Mouse (Mus musculus) embryonic facial prominence, embryonic 10.5 days (tissue): ENCODE measurements around the gene Smurf1. TPM values are rescaled to one million over a fixed set of nuclear protein-coding genes. Genes with fewer than 3 reads are reported as not detected.

Experiments
- DNase-seq: peaks from one replicate; pipeline ENCODE4 v3.0.0-alpha.2; 2017; ENCODE audit warnings: low spot score
- H3K27ac ChIP-seq: fragments of 300-500 bp; sonication (generic); replicated peaks from 2 replicates; pipeline ENCODE4 v1.5.1; 2016; ENCODE audit warnings: mild to moderate bottlenecking
- H3K27me3 ChIP-seq: fragments of 300-500 bp; sonication (generic); replicated peaks from 2 replicates; pipeline ENCODE4 v1.6.1; 2016; ENCODE audit warnings: low read depth, mild to moderate bottlenecking; ENCODE audit not compliant: poor library complexity, severe bottlenecking
- H3K36me3 ChIP-seq: fragments of 300-500 bp; sonication (generic); replicated peaks from 2 replicates; pipeline ENCODE4 v1.6.1; 2016; ENCODE audit warnings: mild to moderate bottlenecking, moderate library complexity
- H3K4me1 ChIP-seq: fragments of 300-500 bp; sonication (generic); 2 replicates; pipeline ENCODE4 v1.6.1; 2016
- H3K4me3 ChIP-seq: fragments of 300-500 bp; sonication (generic); 2 replicates; pipeline ENCODE4 v1.5.1; 2016; ENCODE audit warnings: mild to moderate bottlenecking, moderate library complexity
- H3K9me3 ChIP-seq: fragments of 300-500 bp; sonication (generic); 2 replicates; pipeline ENCODE4 v1.6.1; 2016; ENCODE audit warnings: mild to moderate bottlenecking
- WGBS: fragments of 180-500 bp; shearing (Covaris S2); methylation state at CpG from one replicate; pipeline ENCODE4 v1.1.7; 2016; 5-methylcytosine and 5-hydroxymethylcytosine counted together
- polyA plus RNA-seq: library from polyadenylated mRNA; unstranded; fragments of >200 nt; fragmentation: Nextera tagmentation; extraction: Ambion mirVana; gene quantifications from 2 replicates; pipeline ENCODE4 v1.2.1, GENCODE M21; 2016

Gene Smurf1
- polyA plus RNA-seq, 1 experiment from 2014 or later: 14.5 TPM

DNA sequence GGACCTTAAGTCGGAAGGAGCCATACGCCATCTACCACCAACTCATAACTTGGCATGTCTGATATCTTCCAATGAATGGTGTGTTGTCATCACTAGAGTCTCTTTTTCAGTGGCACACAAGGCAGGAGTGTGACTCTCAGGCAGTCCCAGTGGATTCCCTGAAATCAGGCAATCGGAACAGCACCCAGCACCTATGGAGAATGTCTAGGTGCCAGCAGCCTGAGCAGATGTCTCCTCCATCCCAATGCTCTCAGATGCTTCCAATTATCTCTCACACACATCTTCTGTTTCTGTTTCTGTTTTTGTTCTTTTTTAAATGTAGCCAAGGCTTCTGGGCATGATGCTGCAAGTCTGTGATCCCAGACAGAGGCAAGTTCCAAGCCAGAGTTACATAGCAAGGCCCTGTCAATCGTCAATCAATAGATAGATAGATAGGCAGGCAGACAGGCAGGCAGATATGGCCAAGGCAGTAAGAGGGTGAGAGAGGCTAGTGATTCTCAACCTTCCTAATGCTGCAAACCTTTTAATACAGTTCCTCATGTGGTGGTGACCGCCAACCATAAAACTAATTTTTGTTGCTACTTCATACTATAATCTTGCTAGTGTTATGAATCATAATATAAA lies 15.1 kb downstream of the Smurf1 start:
- H3K27ac ChIP-seq: no peak overlapping the region
- H3K36me3 ChIP-seq: no peaks in the 10 kb centered on the region
- H3K4me1 ChIP-seq: peaks cover 22% of the 10 kb centered on the region
- H3K4me3 ChIP-seq: no peak overlapping the region
- no peaks in the 10 kb centered on the region for H3K27me3 ChIP-seq
- H3K9me3 ChIP-seq: no peaks in the 10 kb centered on the region
- WGBS: 94% methylated on average over 5 of the region's 5 CpGs
- DNase-seq: no peak

DNA sequence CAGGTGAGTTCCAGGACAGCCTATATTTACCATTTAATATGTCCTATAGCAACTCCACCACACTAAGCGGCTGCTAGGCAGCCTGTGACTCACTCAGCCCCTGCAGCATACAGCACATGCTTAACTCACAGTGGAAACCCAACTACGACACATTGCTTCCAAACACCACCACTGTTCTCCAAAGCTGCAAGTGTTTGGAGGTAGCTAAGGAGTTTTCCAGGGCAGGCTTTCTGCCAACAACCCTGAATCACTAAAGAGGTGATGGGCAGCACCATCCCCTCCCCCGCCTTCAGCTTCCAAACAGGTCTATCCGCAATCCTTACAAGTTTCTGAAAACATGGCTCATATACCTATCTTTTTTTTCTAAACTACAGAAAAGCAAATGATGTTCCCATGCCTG lies 15.8 kb downstream of the Smurf1 start:
- H3K4me3 ChIP-seq: no peak overlapping the region
- no peaks in the 10 kb centered on the region for H3K36me3 ChIP-seq
- peaks cover 29% of the 10 kb centered on the region for H3K4me1 ChIP-seq
- WGBS: 84% methylated on average over 4 of the region's 4 CpGs
- no peak overlapping the region for H3K27ac ChIP-seq
- no peaks in the 10 kb centered on the region for H3K9me3 ChIP-seq
- no peak for DNase-seq
- H3K27me3 ChIP-seq: no peaks in the 10 kb centered on the region

GRCm38 (mm10) chr5:144948422-144948821 lies 17.2 kb downstream of the Smurf1 start:
- H3K27me3 ChIP-seq: no peaks in the 10 kb centered on the region
- no peak overlapping the region; the same call in 1 of the 2 replicates for H3K27ac ChIP-seq
- H3K36me3 ChIP-seq: no peaks in the 10 kb centered on the region
- H3K9me3 ChIP-seq: no peaks in the 10 kb centered on the region
- H3K4me3 ChIP-seq: no peak overlapping the region
- 80% methylated on average over 11 of the region's 11 CpGs for WGBS
- no peak for DNase-seq
- H3K4me1 ChIP-seq: peaks cover 25% of the 10 kb centered on the region

DNA sequence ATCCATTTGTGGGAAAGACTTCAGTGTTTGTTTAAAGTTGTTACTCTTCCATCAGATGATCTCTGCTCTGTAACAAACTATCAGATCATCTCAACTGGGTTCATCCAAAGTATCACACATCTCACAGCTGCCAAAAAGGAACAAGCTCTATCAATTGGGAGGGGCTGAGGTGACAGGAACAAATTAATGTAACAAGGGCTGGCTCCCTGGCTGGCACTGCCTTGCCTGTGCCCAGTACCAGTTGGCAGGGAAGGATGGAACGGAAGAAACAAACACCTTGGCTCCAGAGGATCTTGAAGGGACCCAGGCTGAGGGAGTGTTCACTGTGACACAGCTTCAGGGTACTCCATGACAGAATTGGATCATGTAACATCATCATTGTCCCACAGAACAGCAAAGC lies 17.6 kb downstream of the Smurf1 start:
- Histone ChIP-seq H3K27ac (no peak overlapping the region; the same call in 1 of the 2 replicates), H3K27me3 (no peaks in the 10 kb centered on the region), H3K4me3 (no peak overlapping the region), H3K36me3 (no peaks in the 10 kb centered on the region), H3K4me1 (peaks cover 24% of the 10 kb centered on the region), H3K9me3 (no peaks in the 10 kb centered on the region)
- DNase-seq: no peak
- 87% methylated on average over 1 of the region's 1 CpGs for WGBS

GRCm38 (mm10) chr5:144946032-144946431 lies 19.6 kb downstream of the Smurf1 start:
- 87% methylated on average over 4 of the region's 4 CpGs for WGBS
- H3K4me3 ChIP-seq: no peak overlapping the region
- H3K4me1 ChIP-seq: peaks cover 31% of the 10 kb centered on the region
- H3K9me3 ChIP-seq: no peaks in the 10 kb centered on the region
- no peaks in the 10 kb centered on the region for H3K36me3 ChIP-seq
- H3K27me3 ChIP-seq: no peaks in the 10 kb centered on the region
- DNase-seq: no peak
- H3K27ac ChIP-seq: no peak overlapping the region

GRCm38 (mm10) chr5:144944932-144945331 lies 20.7 kb downstream of the Smurf1 start:
- H3K36me3 ChIP-seq: no peaks in the 10 kb centered on the region
- DNase-seq: no peak
- peaks cover 37% of the 10 kb centered on the region for H3K4me1 ChIP-seq
- no peaks in the 10 kb centered on the region for H3K27me3 ChIP-seq
- 66% methylated on average over 7 of the region's 7 CpGs for WGBS
- no peak overlapping the region for H3K4me3 ChIP-seq
- H3K9me3 ChIP-seq: no peaks in the 10 kb centered on the region
- no peak overlapping the region for H3K27ac ChIP-seq

DNA sequence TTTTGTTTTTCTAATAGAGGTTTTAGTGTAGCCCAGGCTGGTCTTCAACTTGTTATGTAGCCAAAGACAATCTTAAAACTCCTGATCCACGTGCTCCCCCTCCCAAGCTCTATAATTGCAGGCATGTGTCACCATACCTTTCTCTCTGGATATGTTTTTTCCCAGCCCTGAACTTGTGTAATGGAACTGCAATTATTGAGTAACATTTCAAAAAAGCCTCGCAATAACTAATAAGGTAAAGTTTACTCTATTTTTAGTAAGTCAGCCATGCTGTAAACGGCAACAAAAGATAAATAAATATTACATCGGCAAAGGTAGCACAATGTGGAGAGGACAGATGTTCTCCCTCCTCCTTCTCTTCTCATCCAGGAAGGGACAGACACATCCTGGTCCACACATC lies 21.3 kb downstream of the Smurf1 start:
- WGBS: 83% methylated on average over 4 of the region's 4 CpGs
- DNase-seq: no peak
- no peaks in the 10 kb centered on the region for H3K36me3 ChIP-seq
- H3K4me1 ChIP-seq: peaks cover 34% of the 10 kb centered on the region
- H3K9me3 ChIP-seq: no peaks in the 10 kb centered on the region
- no peak overlapping the region for H3K4me3 ChIP-seq
- H3K27ac ChIP-seq: no peak overlapping the region
- no peaks in the 10 kb centered on the region for H3K27me3 ChIP-seq

DNA sequence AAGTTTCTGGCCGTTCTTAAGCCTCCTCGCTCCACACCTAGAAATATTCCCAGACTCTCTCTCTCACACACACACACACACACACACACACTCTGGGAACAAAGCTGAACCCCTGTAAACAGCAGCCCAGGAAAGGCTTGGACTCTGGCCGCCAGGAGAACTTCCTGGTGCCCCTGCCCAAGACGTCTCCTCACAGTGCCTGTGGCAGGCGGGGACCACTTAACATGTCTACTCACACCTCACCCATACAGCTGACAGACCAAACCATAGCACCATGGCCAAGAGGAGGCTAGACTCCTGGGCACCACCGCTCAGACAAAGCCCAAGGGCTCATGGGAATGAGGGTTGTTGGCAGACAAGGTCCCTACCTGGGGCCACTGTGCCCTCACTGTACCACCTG lies 22.3 kb downstream of the Smurf1 start:
- 92% methylated on average over 6 of the region's 6 CpGs for WGBS
- no peak for DNase-seq
- peaks cover 28% of the 10 kb centered on the region for H3K4me1 ChIP-seq

GRCm38 (mm10) chr5:144942431-144942830 lies 23.2 kb downstream of the Smurf1 start:
- 74% methylated on average over 9 of the region's 9 CpGs for WGBS
- Histone ChIP-seq H3K27me3 (no peaks in the 10 kb centered on the region), H3K9me3 (no peaks in the 10 kb centered on the region), H3K27ac (no peak overlapping the region), H3K36me3 (no peaks in the 10 kb centered on the region), H3K4me3 (no peak overlapping the region), H3K4me1 (peaks cover 25% of the 10 kb centered on the region)
- no peak for DNase-seq

More for the DNA sequence above, 22.3 kb downstream of the Smurf1 start:
- Histone ChIP-seq H3K36me3 (no peaks in the 10 kb centered on the region), H3K27me3 (no peaks in the 10 kb centered on the region), H3K27ac (no peak overlapping the region), H3K9me3 (no peaks in the 10 kb centered on the region), H3K4me3 (no peak overlapping the region)

DNA sequence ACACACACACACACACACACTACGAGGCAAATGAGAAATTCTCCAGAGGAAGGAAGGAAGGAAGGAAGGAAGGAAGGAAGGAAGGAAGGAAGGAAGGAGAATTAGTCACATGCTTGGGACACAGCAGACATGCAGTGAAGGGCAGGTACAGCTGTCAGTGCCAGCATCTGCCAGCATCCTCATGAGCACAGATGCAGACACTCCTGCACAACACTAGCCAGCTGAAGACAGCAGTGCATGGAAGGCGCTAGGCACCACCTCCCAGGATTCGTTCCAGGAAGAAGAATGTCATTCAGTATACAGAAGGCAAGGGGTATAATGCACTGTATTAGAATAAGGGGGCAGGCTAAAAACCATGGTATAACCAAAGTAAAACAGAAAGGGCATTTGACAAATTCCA lies 24.7 kb downstream of the Smurf1 start:
- Histone ChIP-seq H3K4me3 (no peak overlapping the region), H3K27ac (no peak overlapping the region), H3K27me3 (no peaks in the 10 kb centered on the region), H3K9me3 (no peaks in the 10 kb centered on the region), H3K4me1 (peaks cover 40% of the 10 kb centered on the region), H3K36me3 (no peaks in the 10 kb centered on the region)
- DNase-seq: no peak
- 82% methylated on average over 3 of the region's 3 CpGs for WGBS

DNA sequence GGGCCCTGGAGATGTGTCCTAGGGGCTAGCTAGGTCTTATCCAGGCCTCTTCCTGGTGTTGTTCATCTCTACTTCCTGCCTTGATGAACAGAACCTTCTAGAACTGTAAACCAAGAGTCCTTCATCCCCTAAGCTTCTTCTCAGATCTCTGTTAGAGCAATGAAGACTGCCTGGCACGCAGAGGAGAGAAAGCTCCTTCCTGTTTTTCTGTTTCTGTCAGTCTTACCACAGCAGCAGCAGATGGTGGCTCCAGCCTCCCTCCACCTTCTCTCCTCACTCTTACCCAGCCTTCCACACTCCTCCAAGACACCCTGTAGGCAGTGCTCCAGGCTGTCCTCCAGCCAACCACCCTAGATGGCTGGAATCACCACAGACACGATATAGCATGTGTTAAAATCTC lies 28.3 kb downstream of the Smurf1 start:
- Histone ChIP-seq H3K27ac (no peak overlapping the region), H3K4me1 (peaks cover 41% of the 10 kb centered on the region), H3K36me3 (no peaks in the 10 kb centered on the region), H3K27me3 (no peaks in the 10 kb centered on the region), H3K9me3 (no peaks in the 10 kb centered on the region), H3K4me3 (no peak overlapping the region)
- DNase-seq: no peak
- WGBS: 78% methylated on average over 2 of the region's 2 CpGs

GRCm38 (mm10) chr5:144933486-144933885 lies 32.2 kb downstream of the Smurf1 start:
- WGBS: 81% methylated on average over 4 of the region's 4 CpGs
- H3K4me3 ChIP-seq: no peak overlapping the region
- H3K4me1 ChIP-seq: peaks cover 41% of the 10 kb centered on the region
- H3K27ac ChIP-seq: no peak overlapping the region
- H3K9me3 ChIP-seq: no peaks in the 10 kb centered on the region
- DNase-seq: no peak
- no peaks in the 10 kb centered on the region for H3K27me3 ChIP-seq
- no peaks in the 10 kb centered on the region for H3K36me3 ChIP-seq

DNA sequence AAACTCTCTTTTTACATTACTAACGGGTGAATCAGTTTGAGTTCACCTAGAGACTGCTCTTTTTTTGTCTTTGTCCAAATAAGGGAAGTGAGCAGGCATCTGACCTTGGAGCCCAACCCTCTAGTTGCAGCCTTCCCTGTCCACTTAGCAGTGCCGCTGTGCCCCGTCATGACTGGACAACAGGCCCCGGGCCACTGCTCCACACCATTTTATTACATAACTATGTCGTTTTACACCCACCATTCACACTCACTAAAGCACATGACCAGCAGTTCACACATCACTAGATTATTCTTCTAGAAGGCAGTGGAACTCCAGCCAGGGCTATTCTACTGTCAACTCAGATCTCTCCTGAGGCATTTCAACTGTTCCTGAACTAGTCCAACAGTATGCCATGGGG lies 33.8 kb downstream of the Smurf1 start:
- no peaks in the 10 kb centered on the region for H3K27me3 ChIP-seq
- H3K4me1 ChIP-seq: peaks cover 37% of the 10 kb centered on the region
- WGBS: 92% methylated on average over 5 of the region's 5 CpGs
- H3K27ac ChIP-seq: no peak overlapping the region
- no peak overlapping the region for H3K4me3 ChIP-seq
- no peaks in the 10 kb centered on the region for H3K9me3 ChIP-seq
- DNase-seq: no peak
- H3K36me3 ChIP-seq: no peaks in the 10 kb centered on the region
